Mouse (Mus musculus) adrenal gland, adult 2 months (tissue): ENCODE measurements around the gene Cic. TPM values are rescaled to one million over a fixed set of nuclear protein-coding genes. Genes with fewer than 3 reads are reported as not detected.

ENCODE experiments used
- DNase-seq: peaks from one replicate; pipeline ENCODE4 v3.0.0; 2021
- polyA plus RNA-seq: library from polyadenylated mRNA; depleted of rRNA; stranded (reverse); fragments of >200 nt; gene quantifications from 2 replicates; pipeline ENCODE4 v1.2.3, GENCODE M21; 2012
- total RNA-seq, 2 experiments: library from RNA; stranded (reverse); gene quantifications; 2 replicates each; pipeline ENCODE4 v1.2.3; 2021

Gene Cic
- total and polyA plus RNA-seq, 3 experiments = 102 to 123 (median 108) TPM

DNA sequence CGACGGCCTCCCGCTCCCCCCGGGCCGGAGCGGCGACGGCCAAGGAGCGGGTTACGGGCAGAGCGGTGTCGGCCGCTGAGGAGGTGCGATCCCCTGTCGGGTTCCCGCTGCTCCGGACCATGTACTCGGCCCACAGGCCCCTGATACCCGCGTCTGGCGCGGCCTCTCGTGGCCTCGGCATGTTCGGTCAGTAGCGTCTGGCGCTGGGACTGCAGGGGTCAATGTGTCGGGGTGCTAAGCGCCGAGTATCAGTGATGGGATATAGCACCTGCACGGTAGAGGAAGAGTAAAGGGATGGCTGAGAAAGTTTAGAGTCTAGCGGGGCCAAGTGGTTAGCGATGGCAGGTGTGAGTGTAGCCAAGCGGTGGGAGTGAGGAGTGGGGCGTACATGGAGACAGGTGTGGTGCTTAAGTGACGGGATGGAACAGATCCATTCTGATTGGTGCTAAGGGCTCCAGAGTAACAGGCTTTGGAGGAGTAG, 15.3 kb downstream of the Cic start:
- peak; percentile 71 for DNase-seq

GRCm38 (mm10) chr7:25283637-25284036, 16.1 kb downstream of the Cic start:
- peak; percentile 29 for DNase-seq

DNA sequence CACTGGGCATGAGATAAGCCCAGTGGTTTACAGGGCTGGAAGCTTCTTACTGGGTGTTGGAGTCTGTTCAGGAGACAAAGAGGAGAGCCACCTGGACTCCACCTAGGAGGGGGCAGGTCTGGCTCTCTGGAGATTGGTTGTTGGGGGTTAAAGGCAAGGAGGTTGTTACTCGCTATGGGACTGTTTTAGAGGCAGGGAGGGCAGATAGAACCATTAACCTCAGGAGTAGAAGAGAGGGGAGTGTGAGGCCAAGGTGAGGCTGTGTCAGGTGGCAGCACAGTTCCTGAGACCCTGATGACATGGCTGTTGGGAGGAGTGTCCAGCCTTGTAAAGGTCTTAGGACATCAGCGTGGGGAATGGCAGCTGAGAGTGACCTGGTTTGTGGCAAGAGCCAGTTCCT, 16.7 kb downstream of the Cic start:
- DNase-seq = peak; percentile 13

- peak; percentile 23 for DNase-seq
Measured at GRCm38 (mm10) chr7:25284766-25285165, 17.3 kb downstream of the Cic start.

- DNase-seq = peak; percentile 4
Measured at GRCm38 (mm10) chr7:25285511-25286238, 18.2 kb downstream of the Cic start.

- no peak for DNase-seq
Measured at GRCm38 (mm10) chr7:25286989-25287388, 19.5 kb downstream of the Cic start.

DNA sequence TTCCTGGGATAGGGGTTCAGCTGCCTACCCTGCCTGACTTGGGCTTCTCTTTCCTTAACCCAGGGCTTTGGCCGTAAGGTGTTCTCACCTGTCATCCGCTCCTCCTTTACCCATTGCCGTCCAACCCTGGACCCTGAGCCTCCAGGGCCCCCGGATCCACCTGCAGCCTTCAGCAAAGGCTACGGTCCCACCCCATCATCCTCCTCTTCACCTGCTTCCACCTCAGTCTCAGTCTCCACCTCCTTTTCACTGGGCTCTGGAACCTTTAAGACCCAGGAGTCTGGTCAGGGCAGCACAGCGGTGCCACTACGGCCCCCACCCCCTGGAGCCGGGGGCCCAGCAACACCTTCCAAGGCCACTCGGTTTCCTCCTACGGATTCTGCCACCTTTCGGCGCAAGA, 20.5 kb downstream of the Cic start:
- DNase-seq = no peak

DNA sequence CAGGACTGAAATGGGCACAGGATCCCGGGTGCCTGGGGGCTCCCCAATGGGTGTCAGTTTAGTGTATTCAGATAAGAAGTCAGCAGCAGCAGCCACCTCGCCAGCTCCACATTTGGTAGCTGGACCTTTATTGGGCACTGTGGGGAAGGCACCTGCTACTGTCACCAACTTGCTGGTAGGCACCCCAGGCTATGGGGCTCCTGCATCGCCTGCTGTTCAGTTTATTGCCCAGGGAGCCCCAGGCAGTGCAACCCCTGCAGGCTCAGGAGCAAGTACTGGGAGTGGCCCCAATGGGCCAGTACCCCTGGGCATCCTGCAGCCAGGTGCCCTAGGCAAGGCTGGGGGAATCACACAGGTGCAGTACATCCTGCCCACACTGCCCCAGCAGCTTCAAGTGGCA, 21.2 kb downstream of the Cic start:
- DNase-seq = no peak

- DNase-seq = no peak
Measured at GRCm38 (mm10) chr7:25289925-25290324, 22.4 kb downstream of the Cic start.

DNA sequence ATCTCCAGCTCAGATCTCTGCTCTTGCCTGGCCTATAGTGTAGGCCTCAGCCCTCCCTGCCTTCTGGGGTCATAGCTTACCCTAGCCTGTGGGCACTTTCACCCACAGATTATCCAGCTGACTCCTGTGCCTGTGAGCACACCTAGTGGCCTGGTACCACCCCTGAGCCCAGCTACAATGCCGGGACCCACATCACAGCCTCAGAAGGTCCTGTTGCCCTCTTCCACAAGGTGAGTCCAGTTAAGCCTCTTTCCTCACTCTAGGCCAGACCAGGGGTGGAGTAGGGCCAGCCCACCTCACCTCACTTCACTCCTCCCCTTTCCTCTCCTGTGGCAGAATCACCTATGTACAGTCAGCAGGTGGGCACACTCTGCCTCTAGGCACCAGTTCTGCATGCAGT, 23.0 kb downstream of the Cic start:
- DNase-seq = no peak

GRCm38 (mm10) chr7:25290911-25291310, 23.4 kb downstream of the Cic start:
- DNase-seq = peak; percentile 57

DNA sequence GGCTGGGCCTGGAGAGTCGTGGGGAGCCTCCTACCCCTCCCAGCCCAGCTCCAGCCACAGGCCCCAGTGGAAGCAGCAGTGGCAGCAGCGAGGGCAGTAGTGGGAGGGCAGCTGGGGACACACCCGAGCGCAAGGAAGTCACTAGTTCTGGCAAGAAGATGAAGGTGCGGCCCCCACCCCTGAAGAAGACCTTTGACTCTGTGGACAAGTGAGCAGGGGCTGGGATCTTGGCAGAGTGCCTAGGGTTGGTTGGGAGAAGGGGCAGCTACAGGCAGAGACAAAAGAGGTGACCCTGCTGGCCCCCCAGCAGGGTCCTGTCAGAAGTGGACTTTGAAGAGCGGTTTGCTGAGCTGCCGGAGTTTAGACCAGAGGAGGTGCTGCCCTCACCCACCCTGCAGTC, 24.6 kb downstream of the Cic start:
- DNase-seq = no peak

GRCm38 (mm10) chr7:25293191-25293739, 25.8 kb downstream of the Cic start:
- no peak for DNase-seq

GRCm38 (mm10) chr7:25294495-25294894, 27.0 kb downstream of the Cic start:
- no peak for DNase-seq

DNA sequence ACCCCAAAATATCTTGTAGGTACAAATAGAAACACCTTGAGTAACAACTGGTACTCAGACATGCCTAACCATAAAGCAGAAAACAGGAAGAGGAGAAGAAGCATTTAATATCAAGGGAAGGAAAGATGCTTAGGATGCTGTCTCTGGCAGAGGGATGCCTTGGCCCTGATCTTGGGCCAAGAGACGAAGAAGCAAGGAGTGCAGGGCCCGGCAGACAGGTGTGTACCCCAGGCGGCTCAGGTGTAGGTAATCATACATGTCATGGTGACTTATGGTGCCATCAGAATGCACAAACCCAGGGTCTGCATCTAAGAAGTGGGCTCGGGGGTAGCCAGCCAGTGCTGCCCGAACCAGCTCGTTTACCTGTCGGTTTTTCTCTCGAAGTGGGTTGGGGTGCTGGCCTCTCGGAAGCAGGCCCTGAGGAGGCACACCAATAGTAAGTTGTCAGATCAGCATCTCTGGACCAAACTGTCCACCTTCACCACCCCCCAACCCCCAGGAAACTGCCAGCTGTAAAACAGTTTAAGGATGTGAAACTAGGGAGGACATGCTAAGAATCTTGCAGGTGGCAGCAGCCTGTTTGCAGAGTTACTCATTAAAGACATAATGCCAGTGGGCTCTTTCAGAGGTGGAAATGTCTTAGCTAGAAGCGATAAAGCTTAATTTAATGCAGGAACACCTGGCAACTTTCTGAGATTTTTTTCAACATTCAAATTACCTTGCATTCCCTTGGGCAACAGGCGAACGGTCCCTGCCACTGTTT, 27.6 kb downstream of the Cic start:
- no peak for DNase-seq

DNA sequence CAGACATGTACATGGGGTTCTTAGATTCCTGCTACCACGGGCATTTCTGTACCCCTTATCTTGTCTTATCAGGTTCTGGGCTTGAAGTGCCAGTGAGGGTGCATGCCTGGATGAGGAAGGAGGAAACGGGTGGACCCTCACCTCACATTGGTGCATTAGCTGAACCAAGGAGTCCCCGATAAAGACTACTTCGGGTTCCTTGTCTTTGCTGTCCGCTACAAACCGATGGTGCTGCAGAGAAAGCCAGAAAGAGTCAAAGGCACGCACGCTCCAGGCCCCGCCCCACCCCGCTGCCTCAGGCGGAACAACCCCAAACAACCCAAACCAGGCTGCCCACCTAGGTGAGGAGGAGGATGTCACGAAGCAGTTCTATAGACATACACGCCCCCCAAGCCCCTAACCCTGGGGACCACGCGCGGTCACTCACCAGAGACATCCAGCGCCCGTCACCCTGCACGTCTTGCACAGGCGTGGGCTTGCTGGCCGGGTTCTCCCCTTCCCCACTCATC, 29.5 kb downstream of the Cic start:
- no peak for DNase-seq

DNA sequence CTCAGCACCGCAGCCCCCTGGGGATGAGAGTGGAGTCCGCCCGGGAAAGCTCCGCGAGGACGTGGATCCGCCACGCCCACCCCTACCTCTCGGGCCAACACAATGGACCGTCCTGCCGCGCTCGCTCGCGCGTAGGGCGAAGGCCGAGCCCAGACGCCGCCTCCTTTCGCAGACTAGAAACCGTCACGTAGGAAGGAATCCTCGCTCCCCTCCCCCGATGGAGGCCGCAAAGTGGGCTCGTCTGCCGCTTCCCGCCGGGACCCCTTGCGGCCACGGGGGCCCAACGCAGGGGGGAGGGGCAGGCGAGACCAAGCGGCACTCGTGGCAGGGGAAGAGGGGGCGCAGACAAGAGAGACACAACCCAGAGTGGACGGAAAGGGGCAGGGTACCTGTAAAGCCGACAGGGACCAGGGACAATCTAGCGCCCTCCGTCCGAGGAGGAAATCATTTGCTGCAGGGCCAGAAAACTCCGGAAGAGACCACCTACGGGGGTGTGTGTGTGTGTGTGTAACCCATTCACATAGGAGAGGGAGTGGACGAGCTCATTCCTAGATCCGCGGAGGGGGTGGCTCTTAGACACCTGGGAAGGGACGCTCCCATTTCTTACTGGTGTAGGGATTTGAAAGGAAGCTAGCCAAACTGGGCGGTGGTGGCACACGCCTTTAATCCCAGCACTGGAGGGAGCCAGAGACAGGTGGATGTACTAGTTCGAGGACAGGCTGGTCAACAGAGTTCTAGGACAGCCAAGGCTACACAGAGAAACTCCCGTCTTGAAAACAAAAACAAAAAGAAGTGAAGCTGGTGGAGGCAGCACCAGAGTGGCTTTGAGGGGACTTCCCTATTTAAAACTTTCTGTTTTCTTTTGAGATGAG, 30.2 kb downstream of the Cic start, which contains the start of gene Pafah1b3:
Gene Pafah1b3, minus strand, starts transcription at position 533 of the 872 bp plus-strand sequence.
- peak; percentile 84 for DNase-seq

- DNase-seq = no peak
Measured at GRCm38 (mm10) chr7:25301063-25301462, 33.6 kb downstream of the Cic start, which contains the start of gene Prr19. Gene Prr19 (plus strand): TSS chr7:25301411.

DNA sequence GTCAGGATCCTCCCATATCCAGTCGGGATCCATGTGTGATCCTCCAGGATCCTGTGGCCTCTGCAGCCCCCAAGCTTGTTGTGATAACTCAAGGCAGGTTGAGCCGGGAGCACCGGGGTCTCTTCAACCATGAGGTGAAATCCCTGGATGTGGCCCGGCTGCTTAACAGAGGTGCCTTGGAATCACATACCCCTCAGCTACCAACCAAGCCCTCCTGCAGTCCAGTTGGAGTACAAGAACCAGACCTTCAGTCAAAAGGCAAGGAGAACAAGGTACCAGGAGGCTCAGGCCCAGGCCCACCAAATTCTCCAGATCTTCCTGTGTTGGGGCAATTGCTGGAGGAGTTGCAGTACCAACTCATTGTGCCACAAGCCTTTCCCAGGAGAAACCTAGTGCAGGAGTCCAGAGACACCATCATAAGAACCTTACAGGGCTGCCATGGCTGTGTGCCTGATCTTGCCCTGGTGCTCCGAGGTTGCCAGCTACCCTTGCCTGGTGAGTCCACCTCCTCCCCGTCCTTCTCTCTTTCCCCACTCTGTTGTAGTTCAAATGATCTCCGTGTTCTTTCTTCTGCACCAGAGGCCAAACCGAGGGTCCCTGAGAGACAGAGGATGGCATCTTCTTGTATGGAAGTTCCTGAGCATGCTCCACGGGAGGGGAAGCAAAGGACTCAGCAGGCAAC, 35.6 kb downstream of the Cic start:
- DNase-seq = no peak

GRCm38 (mm10) chr7:25303685-25304006, 36.1 kb downstream of the Cic start:
- no peak for DNase-seq

GRCm38 (mm10) chr7:25305481-25305880, 38.0 kb downstream of the Cic start:
- DNase-seq = no peak
